In the genomic region with DNA sequence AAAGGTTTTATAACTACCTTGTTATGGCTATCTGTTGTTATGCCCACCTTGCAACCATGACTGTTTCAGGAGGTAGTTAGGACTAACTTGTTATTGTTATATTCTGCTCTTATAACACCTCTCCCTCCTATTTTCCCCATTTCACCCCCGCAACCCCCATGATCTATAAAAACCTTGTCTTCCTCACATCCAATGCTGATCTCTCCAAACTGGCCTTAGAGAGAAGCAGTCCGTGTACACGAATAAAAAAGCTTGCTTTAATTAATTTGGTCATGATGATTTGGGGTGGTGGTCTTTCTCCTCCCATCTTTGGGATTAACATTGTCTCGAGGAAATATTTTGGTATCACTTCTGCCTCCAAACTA, we compare ENCODE assay signal across 8 mouse cellular contexts. TPM values are rescaled to one million over a fixed set of nuclear protein-coding genes. Genes with fewer than 3 reads are reported as not detected.
DNase-seq lines count a peak whose midpoint lies in the region; ATAC-seq and TF ChIP-seq lines count a peak whose summit lies in the region.

No protein-coding gene starts in this region.

- TF ChIP-seq POLR2A in liver, adult 2 months (IDR thresholded peaks at IDR 0.05; ENCODE audit: extremely low read depth, insufficient read depth, low read length) = no peak

- no peak for DNase-seq in liver, adult 2 months (ENCODE audit: extremely low read depth, low read depth, low spot score)
- no peak for DNase-seq in liver
- DNase-seq in embryonic facial prominence, embryonic 14.5 days (ENCODE audit: low spot score) = no peak
- no peak for DNase-seq in retina, postnatal 1 day
- DNase-seq in right cerebral cortex, postnatal 36 days (ENCODE audit: low spot score in 2 of 2) = no peak
- no peak for DNase-seq in spleen, adult 18-20 months

- no peak for ATAC-seq in embryonic facial prominence, embryonic 14.5 days (ENCODE audit: low read depth)
- no peak for ATAC-seq in intestine, embryonic 15.5 days
- 0 out of 2 replicates have a peak, but pooled peaks have one; percentile 24 for ATAC-seq in neural tube, embryonic 13.5 days (ENCODE audit: low read depth)

- peak overlapping the region; percentile 56 for H3K9ac ChIP-seq in liver, adult 2 months (ENCODE audit: low read depth, low read length)
- H3K9ac ChIP-seq in embryonic facial prominence, embryonic 14.5 days (ENCODE audit: low read depth, low read length) = peak overlapping the region; percentile 64
- peak overlapping the region; percentile 54 for H3K9ac ChIP-seq in intestine, embryonic 15.5 days
- H3K9ac ChIP-seq in neural tube, embryonic 13.5 days = peak overlapping the region; percentile 79

- H3K4me2 ChIP-seq in embryonic facial prominence, embryonic 14.5 days (ENCODE audit: low read depth, low read length) = peak overlapping the region; percentile 71
- peak overlapping the region; percentile 79 for H3K4me2 ChIP-seq in intestine, embryonic 15.5 days (replicated peaks)
- H3K4me2 ChIP-seq in neural tube, embryonic 13.5 days = peak overlapping the region; percentile 71

- no peaks in the 10 kb centered on the region for H3K79me2 ChIP-seq in liver, adult 2 months (ENCODE audit: control insufficient read depth, insufficient read depth, low read length)

- peaks cover 1% of the 10 kb centered on the region for H3K4me1 ChIP-seq in liver, adult 2 months (ENCODE audit: control insufficient read depth, insufficient read depth, low read length)
- H3K4me1 ChIP-seq in embryonic facial prominence, embryonic 14.5 days (ENCODE audit: control insufficient read depth, insufficient read depth, low read length) = no peaks in the 10 kb centered on the region
- no peaks in the 10 kb centered on the region for H3K4me1 ChIP-seq in intestine, embryonic 15.5 days (replicated peaks)
- H3K4me1 ChIP-seq in neural tube, embryonic 13.5 days (replicated peaks) = peaks cover 13% of the 10 kb centered on the region

- H3K27me3 ChIP-seq in liver, adult 2 months (ENCODE audit: control insufficient read depth, insufficient read depth, low read length) = no peaks in the 10 kb centered on the region
- H3K27me3 ChIP-seq in embryonic facial prominence, embryonic 14.5 days (replicated peaks; ENCODE audit: control insufficient read depth, insufficient read depth, low read length) = no peaks in the 10 kb centered on the region
- no peaks in the 10 kb centered on the region for H3K27me3 ChIP-seq in intestine, embryonic 15.5 days (replicated peaks)
- H3K27me3 ChIP-seq in neural tube, embryonic 13.5 days = peaks cover 6% of the 10 kb centered on the region

- no peaks in the 10 kb centered on the region for H3K36me3 ChIP-seq in liver, adult 2 months (ENCODE audit: control insufficient read depth, insufficient read depth, low read length)
- H3K36me3 ChIP-seq in embryonic facial prominence, embryonic 14.5 days (ENCODE audit: control insufficient read depth, insufficient read depth, low read length) = peaks cover 5% of the 10 kb centered on the region; the same call in 1 of the 2 replicates
- no peaks in the 10 kb centered on the region for H3K36me3 ChIP-seq in intestine, embryonic 15.5 days
- peaks cover 11% of the 10 kb centered on the region for H3K36me3 ChIP-seq in neural tube, embryonic 13.5 days

- H3K9me3 ChIP-seq in embryonic facial prominence, embryonic 14.5 days (ENCODE audit: control insufficient read depth, low read length) = no peaks in the 10 kb centered on the region
- H3K9me3 ChIP-seq in intestine, embryonic 15.5 days = no peaks in the 10 kb centered on the region
- no peaks in the 10 kb centered on the region for H3K9me3 ChIP-seq in neural tube, embryonic 13.5 days

- 3% methylated on average over 4 of the region's 4 CpGs for WGBS in liver, adult 2 months
- 4% methylated on average over 4 of the region's 4 CpGs for WGBS in embryonic facial prominence, embryonic 14.5 days
- 2% methylated on average over 4 of the region's 4 CpGs for WGBS in intestine, embryonic 15.5 days
- WGBS in neural tube, embryonic 13.5 days = 3% methylated on average over 4 of the region's 4 CpGs

- TF ChIP-seq CTCF in liver, adult 2 months (IDR thresholded peaks at IDR 0.05; ENCODE audit: low read depth, low read length) = no peak

- peak overlapping the region; percentile 63 for H3K4me3 ChIP-seq in liver, adult 2 months (ENCODE audit: insufficient read depth, low read depth, low read length)
- H3K4me3 ChIP-seq in embryonic facial prominence, embryonic 14.5 days (ENCODE audit: low read depth, low read length) = peak overlapping the region; percentile 45
- peak overlapping the region; percentile 62 for H3K4me3 ChIP-seq in intestine, embryonic 15.5 days (replicated peaks)
- peak overlapping the region; percentile 46 for H3K4me3 ChIP-seq in neural tube, embryonic 13.5 days

- no peak overlapping the region; the same call in 1 of the 2 replicates for H3K27ac ChIP-seq in liver, adult 2 months (replicated peaks; ENCODE audit: insufficient read depth, low read depth, low read length)
- no peak overlapping the region; the same call in 1 of the 2 replicates for H3K27ac ChIP-seq in embryonic facial prominence, embryonic 14.5 days (replicated peaks; ENCODE audit: low read depth, low read length)
- no peak overlapping the region for H3K27ac ChIP-seq in intestine, embryonic 15.5 days
- H3K27ac ChIP-seq in neural tube, embryonic 13.5 days (replicated peaks) = peak overlapping the region; percentile 62

RNA-seq across cellular contexts. Expression of a gene that starts 0.5 kb away (rescaled TPM):
- 0.47 and 0.65 TPM in 2 replicates for total RNA-seq in liver, adult 2 months (2014; rRNA removed)
- 0.10 and 0.11 TPM in 2 replicates for polyA plus RNA-seq in liver, adult 2 months (2012; rRNA removed)
- polyA plus RNA-seq in embryonic facial prominence, embryonic 14.5 days (2014; fragmentation: Nextera tagmentation; extraction: Ambion mirVana) = 5.0 and 5.3 TPM in 2 replicates
- 3.8 and 4.0 TPM in 2 replicates for polyA plus RNA-seq in intestine, embryonic 15.5 days (2015; fragmentation: Nextera tagmentation; extraction: Ambion mirVana)
- polyA plus RNA-seq in neural tube, embryonic 13.5 days (2015; fragmentation: Nextera tagmentation; extraction: Ambion mirVana) = 6.4 and 7.2 TPM in 2 replicates

RNA-seq across cellular contexts. Expression of a gene that starts 26.3 kb away (rescaled TPM):
- 27.9 and 31.8 TPM in 2 replicates for total RNA-seq in liver, adult 2 months (2014; rRNA removed)
- polyA plus RNA-seq in liver, adult 2 months (2012; rRNA removed) = 16.3 and 17.0 TPM in 2 replicates
- 3.9 and 4.7 TPM in 2 replicates for polyA plus RNA-seq in embryonic facial prominence, embryonic 14.5 days (2014; fragmentation: Nextera tagmentation; extraction: Ambion mirVana)
- 13.9 and 15.2 TPM in 2 replicates for polyA plus RNA-seq in intestine, embryonic 15.5 days (2015; fragmentation: Nextera tagmentation; extraction: Ambion mirVana)
- 1.1 and 1.3 TPM in 2 replicates for polyA plus RNA-seq in neural tube, embryonic 13.5 days (2015; fragmentation: Nextera tagmentation; extraction: Ambion mirVana)

RNA-seq across cellular contexts. Expression of a gene that starts 53.0 kb away (rescaled TPM):
- total RNA-seq in liver, adult 2 months (2014; rRNA removed) = 7.9 and 10.6 TPM in 2 replicates
- 2.2 and 2.9 TPM in 2 replicates for polyA plus RNA-seq in liver, adult 2 months (2012; rRNA removed)
- polyA plus RNA-seq in embryonic facial prominence, embryonic 14.5 days (2014; fragmentation: Nextera tagmentation; extraction: Ambion mirVana) = 10.0 and 13.8 TPM in 2 replicates
- 9.5 and 11.7 TPM in 2 replicates for polyA plus RNA-seq in intestine, embryonic 15.5 days (2015; fragmentation: Nextera tagmentation; extraction: Ambion mirVana)
- polyA plus RNA-seq in neural tube, embryonic 13.5 days (2015; fragmentation: Nextera tagmentation; extraction: Ambion mirVana) = 23.5 and 23.7 TPM in 2 replicates
